Mouse (Mus musculus) forebrain, embryonic 12.5 days (tissue): ENCODE measurements around the gene Hcfc1. TPM values are rescaled to one million over a fixed set of nuclear protein-coding genes. Genes with fewer than 3 reads are reported as not detected.

Experiments used
- ATAC-seq: fragments of 200-750 bp; cut with Nextera tagmentation; 2 replicates; pipeline ENCODE4 v1.8.0; 2017; ENCODE audit warnings: moderate TSS enrichment; ENCODE audit not compliant: low FRiP score
- H3K27ac ChIP-seq: fragments of 300-500 bp; sonication (generic); 2 replicates; pipeline ENCODE4 v1.5.1; 2016; ENCODE audit warnings: mild to moderate bottlenecking
- H3K27me3 ChIP-seq: fragments of 300-500 bp; sonication (generic); 2 replicates; pipeline ENCODE4 v1.6.1; 2016; ENCODE audit warnings: mild to moderate bottlenecking
- H3K36me3 ChIP-seq: fragments of 300-500 bp; sonication (generic); replicated peaks from 2 replicates; pipeline ENCODE4 v1.6.1; 2016; ENCODE audit warnings: mild to moderate bottlenecking
- H3K4me1 ChIP-seq: fragments of 300-500 bp; sonication (generic); 2 replicates; pipeline ENCODE4 v1.6.1; 2016
- H3K4me2 ChIP-seq: fragments of 300-500 bp; sonication (generic); 2 replicates; pipeline ENCODE4 v1.6.1; 2016; ENCODE audit warnings: mild to moderate bottlenecking, moderate library complexity
- H3K4me3 ChIP-seq: fragments of 300-500 bp; sonication (generic); replicated peaks from 2 replicates; pipeline ENCODE4 v1.5.1; 2016; ENCODE audit warnings: mild to moderate bottlenecking
- H3K9ac ChIP-seq: fragments of 300-500 bp; sonication (generic); 2 replicates; pipeline ENCODE4 v1.6.1; 2016; ENCODE audit warnings: mild to moderate bottlenecking
- H3K9me3 ChIP-seq: fragments of 300-500 bp; sonication (generic); 2 replicates; pipeline ENCODE4 v1.6.1; 2016
- WGBS: fragments of 180-500 bp; shearing (Covaris S2); methylation state at CpG from one replicate; pipeline ENCODE4 v1.1.7; 2016; 5-methylcytosine and 5-hydroxymethylcytosine counted together
- polyA plus RNA-seq: library from polyadenylated mRNA; unstranded; fragments of >200 nt; fragmentation: Nextera tagmentation; extraction: Ambion mirVana; gene quantifications from 2 replicates; pipeline ENCODE4 v1.2.1, GENCODE M21; 2016

Hcfc1 gene
- polyA plus RNA-seq, 1 experiment from 2014 or later, result 85.9 TPM

GRCm38 (mm10) chrX:73969167-73969566, 3.0 kb upstream of the Hcfc1 start:
- no peak for ATAC-seq
- 93% methylated on average over 1 of the region's 1 CpGs for WGBS
- no peak overlapping the region for H3K27ac ChIP-seq

GRCm38 (mm10) chrX:73967177-73968075, 1.3 kb upstream of the Hcfc1 start:
- Histone ChIP-seq H3K27ac (peak overlapping the region; percentile 99), H3K4me3 (peak overlapping the region; percentile 68), H3K9me3 (no peaks in the 10 kb centered on the region), H3K4me1 (peaks cover 24% of the 10 kb centered on the region), H3K36me3 (no peaks in the 10 kb centered on the region), H3K4me2 (peak overlapping the region; percentile 45), H3K27me3 (no peaks in the 10 kb centered on the region), H3K9ac (peak overlapping the region; percentile 76)
- WGBS, result 17% methylated on average over 60 of the region's 60 CpGs
- ATAC-seq, result peak; percentile 90

More at GRCm38 (mm10) chrX:73969167-73969566, 3.0 kb upstream of the Hcfc1 start:
- Histone ChIP-seq H3K36me3 (no peaks in the 10 kb centered on the region), H3K4me3 (no peak overlapping the region), H3K9me3 (no peaks in the 10 kb centered on the region), H3K4me1 (peaks cover 9% of the 10 kb centered on the region), H3K9ac (no peak overlapping the region), H3K27me3 (no peaks in the 10 kb centered on the region), H3K4me2 (no peak overlapping the region)

- H3K4me3 ChIP-seq, result peak overlapping the region; percentile 68
- no peaks in the 10 kb centered on the region for H3K9me3 ChIP-seq
- peak overlapping the region; percentile 76 for H3K9ac ChIP-seq
- peak overlapping the region; percentile 99 for H3K27ac ChIP-seq
- no peaks in the 10 kb centered on the region for H3K27me3 ChIP-seq
- ATAC-seq, result no peak
- H3K4me2 ChIP-seq, result peak overlapping the region; percentile 74
- 21% methylated on average over 20 of the region's 20 CpGs for WGBS
- peaks cover 9% of the 10 kb centered on the region; the same call in 1 of the 2 replicates for H3K36me3 ChIP-seq
- H3K4me1 ChIP-seq, result peaks cover 26% of the 10 kb centered on the region
These were observed 850 bp downstream of the Hcfc1 start for GRCm38 (mm10) chrX:73965307-73965706.

- Histone ChIP-seq H3K4me1 (peaks cover 26% of the 10 kb centered on the region), H3K4me3 (peak overlapping the region; percentile 68), H3K9me3 (no peaks in the 10 kb centered on the region), H3K27me3 (no peaks in the 10 kb centered on the region), H3K36me3 (peaks cover 19% of the 10 kb centered on the region), H3K27ac (0 out of 2 replicates have a peak overlapping the region, but pooled peaks have one; percentile 13), H3K4me2 (peak overlapping the region; percentile 74), H3K9ac (peak overlapping the region; percentile 76)
- WGBS, result 57% methylated on average over 3 of the region's 3 CpGs
- no peak for ATAC-seq
These were observed 1.8 kb downstream of the Hcfc1 start for GRCm38 (mm10) chrX:73964363-73964762.

GRCm38 (mm10) chrX:73954988-73955387, 11.2 kb downstream of the Hcfc1 start:
- Histone ChIP-seq H3K4me2 (no peak overlapping the region), H3K9me3 (no peaks in the 10 kb centered on the region), H3K27me3 (no peaks in the 10 kb centered on the region), H3K4me1 (no peaks in the 10 kb centered on the region), H3K27ac (no peak overlapping the region), H3K36me3 (peaks cover 87% of the 10 kb centered on the region), H3K9ac (no peak overlapping the region), H3K4me3 (no peak overlapping the region)
- ATAC-seq, result no peak
- 89% methylated on average over 6 of the region's 6 CpGs for WGBS

GRCm38 (mm10) chrX:73952603-73953002, 13.6 kb downstream of the Hcfc1 start:
- Histone ChIP-seq H3K36me3 (peaks cover 90% of the 10 kb centered on the region), H3K27ac (no peak overlapping the region), H3K4me1 (no peaks in the 10 kb centered on the region), H3K27me3 (no peaks in the 10 kb centered on the region), H3K4me2 (no peak overlapping the region), H3K9me3 (no peaks in the 10 kb centered on the region), H3K4me3 (no peak overlapping the region), H3K9ac (no peak overlapping the region)
- WGBS, result 84% methylated on average over 5 of the region's 5 CpGs
- no peak for ATAC-seq

- no peak for ATAC-seq
- H3K36me3 ChIP-seq, result peaks cover 99% of the 10 kb centered on the region
These were observed 16.8 kb downstream of the Hcfc1 start for GRCm38 (mm10) chrX:73949341-73949740.

GRCm38 (mm10) chrX:73948647-73949046, 17.5 kb downstream of the Hcfc1 start:
- Histone ChIP-seq H3K9me3 (no peaks in the 10 kb centered on the region), H3K36me3 (peaks cover 100% of the 10 kb centered on the region), H3K9ac (no peak overlapping the region), H3K27ac (no peak overlapping the region), H3K4me2 (no peak overlapping the region), H3K4me3 (no peak overlapping the region), H3K27me3 (no peaks in the 10 kb centered on the region), H3K4me1 (no peaks in the 10 kb centered on the region)
- 41% methylated on average over 4 of the region's 4 CpGs for WGBS
- peak; percentile 41; the same call in 1 of the 2 replicates for ATAC-seq

More at GRCm38 (mm10) chrX:73949341-73949740, 16.8 kb downstream of the Hcfc1 start:
- Histone ChIP-seq H3K9me3 (no peaks in the 10 kb centered on the region), H3K27ac (no peak overlapping the region), H3K27me3 (no peaks in the 10 kb centered on the region), H3K4me1 (no peaks in the 10 kb centered on the region), H3K4me3 (no peak overlapping the region), H3K9ac (no peak overlapping the region), H3K4me2 (no peak overlapping the region)
- 94% methylated on average over 10 of the region's 10 CpGs for WGBS

GRCm38 (mm10) chrX:73946896-73947295, 19.3 kb downstream of the Hcfc1 start:
- Histone ChIP-seq H3K27ac (no peak overlapping the region), H3K9me3 (no peaks in the 10 kb centered on the region), H3K4me3 (no peak overlapping the region), H3K9ac (no peak overlapping the region), H3K4me2 (no peak overlapping the region), H3K27me3 (no peaks in the 10 kb centered on the region), H3K36me3 (peaks cover 98% of the 10 kb centered on the region), H3K4me1 (no peaks in the 10 kb centered on the region)
- WGBS, result 88% methylated on average over 6 of the region's 6 CpGs
- no peak for ATAC-seq

GRCm38 (mm10) chrX:73942294-73942693, 23.9 kb downstream of the Hcfc1 start:
- Histone ChIP-seq H3K4me1 (no peaks in the 10 kb centered on the region), H3K27me3 (no peaks in the 10 kb centered on the region), H3K27ac (no peak overlapping the region), H3K4me3 (no peak overlapping the region), H3K9me3 (no peaks in the 10 kb centered on the region), H3K4me2 (no peak overlapping the region), H3K36me3 (peaks cover 55% of the 10 kb centered on the region), H3K9ac (no peak overlapping the region)
- WGBS, result 81% methylated on average over 2 of the region's 2 CpGs
- ATAC-seq, result no peak

GRCm38 (mm10) chrX:73941860-73942259, 24.3 kb downstream of the Hcfc1 start:
- Histone ChIP-seq H3K4me1 (no peaks in the 10 kb centered on the region), H3K4me3 (no peak overlapping the region), H3K4me2 (no peak overlapping the region), H3K36me3 (peaks cover 51% of the 10 kb centered on the region), H3K9me3 (no peaks in the 10 kb centered on the region), H3K27me3 (no peaks in the 10 kb centered on the region), H3K27ac (no peak overlapping the region), H3K9ac (no peak overlapping the region)
- 76% methylated on average over 2 of the region's 2 CpGs for WGBS
- ATAC-seq, result no peak

GRCm38 (mm10) chrX:73931871-73932270, 34.3 kb downstream of the Hcfc1 start:
- Histone ChIP-seq H3K4me3 (no peak overlapping the region), H3K9me3 (no peaks in the 10 kb centered on the region), H3K4me1 (no peaks in the 10 kb centered on the region), H3K4me2 (no peak overlapping the region), H3K9ac (no peak overlapping the region), H3K36me3 (no peaks in the 10 kb centered on the region), H3K27me3 (no peaks in the 10 kb centered on the region), H3K27ac (no peak overlapping the region)
- whole genome bisulfite sequencing, result 82% methylated on average over 2 of the region's 2 CpGs
- no peak for ATAC-seq
